Mouse (Mus musculus) embryonic facial prominence, embryonic 15.5 days (tissue): ENCODE data around the gene Mycbp2. TPM values are rescaled to one million over a fixed set of nuclear protein-coding genes. Genes with fewer than 3 reads are reported as not detected.
A peak's percentile ranks its signal among the peaks of the same experiment; 100 is the strongest.

Experiments used
- ATAC-seq: fragments of 200-750 bp; cut with Nextera tagmentation; 2 replicates; pipeline ENCODE4 v1.8.0; 2017; ENCODE audit warnings: low read depth, moderate TSS enrichment; ENCODE audit not compliant: insufficient number of reproducible peaks, low FRiP score, low TSS enrichment
- H3K27ac ChIP-seq: fragments of 300-500 bp; sonication (generic); replicated peaks from 2 replicates; pipeline ENCODE4 v1.5.1; 2015; ENCODE audit warnings: mild to moderate bottlenecking, inconsistent platforms
- H3K27me3 ChIP-seq: fragments of 300-500 bp; sonication (generic); 2 replicates; pipeline ENCODE4 v1.6.1; 2015; ENCODE audit warnings: inconsistent platforms
- H3K36me3 ChIP-seq: fragments of 300-500 bp; sonication (generic); 2 replicates; pipeline ENCODE4 v1.6.1; 2015; ENCODE audit warnings: mild to moderate bottlenecking, inconsistent platforms
- H3K4me1 ChIP-seq: fragments of 300-500 bp; sonication (generic); 2 replicates; pipeline ENCODE4 v1.6.1; 2015; ENCODE audit warnings: inconsistent platforms
- H3K4me2 ChIP-seq: fragments of 300-500 bp; sonication (generic); replicated peaks from 2 replicates; pipeline ENCODE4 v1.6.1; 2015; ENCODE audit warnings: mild to moderate bottlenecking, inconsistent platforms
- H3K4me3 ChIP-seq: fragments of 300-500 bp; sonication (generic); replicated peaks from 2 replicates; pipeline ENCODE4 v1.5.1; 2015; ENCODE audit warnings: mild to moderate bottlenecking, inconsistent platforms
- H3K9ac ChIP-seq: fragments of 300-500 bp; sonication (generic); 2 replicates; pipeline ENCODE4 v1.6.1; 2015; ENCODE audit warnings: inconsistent platforms
- H3K9me3 ChIP-seq: fragments of 300-500 bp; sonication (generic); replicated peaks from 2 replicates; pipeline ENCODE4 v1.6.1; 2016; ENCODE audit warnings: inconsistent platforms
- WGBS: fragments of 180-500 bp; shearing (Covaris S2); methylation state at CpG from one replicate; pipeline ENCODE4 v1.1.7; 2015; 5-methylcytosine and 5-hydroxymethylcytosine counted together
- polyA plus RNA-seq: library from polyadenylated mRNA; unstranded; fragments of >200 nt; fragmentation: Nextera tagmentation; extraction: Ambion mirVana; gene quantifications from 2 replicates; pipeline ENCODE4 v1.2.1, GENCODE M21; 2015

Mycbp2 gene
- polyA plus RNA-seq, 1 experiment from 2014 or later: 23.6 TPM

GRCm38 (mm10) chr14:103256866-103257265 is 89.7 kb downstream of the Mycbp2 start:
- Histone ChIP-seq H3K4me1 (no peaks in the 10 kb centered on the region), H3K4me2 (no peak overlapping the region), H3K9ac (no peak overlapping the region), H3K27ac (no peak overlapping the region), H3K27me3 (no peaks in the 10 kb centered on the region), H3K36me3 (peaks cover 9% of the 10 kb centered on the region), H3K4me3 (no peak overlapping the region), H3K9me3 (no peaks in the 10 kb centered on the region)
- WGBS: 92% methylated on average over 7 of the region's 7 CpGs
- ATAC-seq: no peak

GRCm38 (mm10) chr14:103254311-103254710 is 92.3 kb downstream of the Mycbp2 start:
- no peak overlapping the region for H3K27ac ChIP-seq
- WGBS: 90% methylated on average over 2 of the region's 2 CpGs
- no peak overlapping the region for H3K9ac ChIP-seq
- H3K27me3 ChIP-seq: no peaks in the 10 kb centered on the region
- peaks cover 11% of the 10 kb centered on the region for H3K36me3 ChIP-seq
- H3K4me3 ChIP-seq: no peak overlapping the region
- no peaks in the 10 kb centered on the region for H3K4me1 ChIP-seq
- H3K9me3 ChIP-seq: no peaks in the 10 kb centered on the region
- no peak overlapping the region for H3K4me2 ChIP-seq
- no peak for ATAC-seq

GRCm38 (mm10) chr14:103242020-103242419 is 104.6 kb downstream of the Mycbp2 start:
- no peaks in the 10 kb centered on the region for H3K9me3 ChIP-seq
- 92% methylated on average over 6 of the region's 6 CpGs for WGBS
- ATAC-seq: no peak
- H3K4me2 ChIP-seq: no peak overlapping the region
- H3K36me3 ChIP-seq: peaks cover 20% of the 10 kb centered on the region
- no peak overlapping the region for H3K27ac ChIP-seq
- no peak overlapping the region for H3K9ac ChIP-seq
- no peaks in the 10 kb centered on the region for H3K27me3 ChIP-seq
- H3K4me3 ChIP-seq: no peak overlapping the region
- no peaks in the 10 kb centered on the region for H3K4me1 ChIP-seq

GRCm38 (mm10) chr14:103234770-103235169 is 111.8 kb downstream of the Mycbp2 start:
- no peaks in the 10 kb centered on the region for H3K9me3 ChIP-seq
- H3K9ac ChIP-seq: no peak overlapping the region
- peaks cover 13% of the 10 kb centered on the region for H3K36me3 ChIP-seq
- H3K4me3 ChIP-seq: no peak overlapping the region
- ATAC-seq: no peak
- H3K4me1 ChIP-seq: no peaks in the 10 kb centered on the region
- H3K27ac ChIP-seq: no peak overlapping the region
- WGBS: 95% methylated on average over 6 of the region's 6 CpGs
- no peak overlapping the region for H3K4me2 ChIP-seq
- no peaks in the 10 kb centered on the region for H3K27me3 ChIP-seq

- peaks cover 13% of the 10 kb centered on the region for H3K36me3 ChIP-seq
- H3K27me3 ChIP-seq: no peaks in the 10 kb centered on the region
- no peaks in the 10 kb centered on the region for H3K4me1 ChIP-seq
- no peak overlapping the region for H3K4me2 ChIP-seq
- no peak overlapping the region for H3K9ac ChIP-seq
- H3K9me3 ChIP-seq: no peaks in the 10 kb centered on the region
- 70% methylated on average over 12 of the region's 12 CpGs for WGBS
- no peak overlapping the region for H3K27ac ChIP-seq
- ATAC-seq: no peak
- no peak overlapping the region for H3K4me3 ChIP-seq
These were observed 112.7 kb downstream of the Mycbp2 start for GRCm38 (mm10) chr14:103233640-103234593.

GRCm38 (mm10) chr14:103222356-103222755 is 124.3 kb downstream of the Mycbp2 start:
- ATAC-seq: peak; percentile 60; the same call in 1 of the 2 replicates
- H3K27me3 ChIP-seq: no peaks in the 10 kb centered on the region
- H3K27ac ChIP-seq: no peak overlapping the region
- no peak overlapping the region for H3K4me2 ChIP-seq
- no peaks in the 10 kb centered on the region for H3K9me3 ChIP-seq
- no peak overlapping the region for H3K9ac ChIP-seq
- H3K36me3 ChIP-seq: peaks cover 44% of the 10 kb centered on the region
- no peak overlapping the region for H3K4me3 ChIP-seq
- H3K4me1 ChIP-seq: no peaks in the 10 kb centered on the region
- WGBS: 79% methylated on average over 2 of the region's 2 CpGs

GRCm38 (mm10) chr14:103221751-103222150 is 124.9 kb downstream of the Mycbp2 start:
- Histone ChIP-seq H3K4me3 (no peak overlapping the region), H3K9ac (no peak overlapping the region), H3K27me3 (no peaks in the 10 kb centered on the region), H3K27ac (no peak overlapping the region), H3K4me1 (no peaks in the 10 kb centered on the region), H3K4me2 (no peak overlapping the region), H3K36me3 (peaks cover 44% of the 10 kb centered on the region), H3K9me3 (no peaks in the 10 kb centered on the region)
- ATAC-seq: no peak
- 81% methylated on average over 3 of the region's 3 CpGs for WGBS

GRCm38 (mm10) chr14:103216331-103216730 is 130.3 kb downstream of the Mycbp2 start:
- ATAC-seq: no peak
- H3K36me3 ChIP-seq: peaks cover 23% of the 10 kb centered on the region
- H3K4me2 ChIP-seq: no peak overlapping the region
- no peaks in the 10 kb centered on the region for H3K9me3 ChIP-seq
- H3K9ac ChIP-seq: no peak overlapping the region
- H3K27me3 ChIP-seq: no peaks in the 10 kb centered on the region
- no peak overlapping the region for H3K27ac ChIP-seq
- H3K4me1 ChIP-seq: no peaks in the 10 kb centered on the region
- no peak overlapping the region for H3K4me3 ChIP-seq
- WGBS: 85% methylated on average over 3 of the region's 3 CpGs

- Histone ChIP-seq H3K4me2 (no peak overlapping the region), H3K9me3 (no peaks in the 10 kb centered on the region), H3K27ac (no peak overlapping the region), H3K4me1 (no peaks in the 10 kb centered on the region), H3K9ac (no peak overlapping the region), H3K27me3 (no peaks in the 10 kb centered on the region), H3K4me3 (no peak overlapping the region), H3K36me3 (peaks cover 36% of the 10 kb centered on the region)
- no peak for ATAC-seq
- WGBS: 88% methylated on average over 3 of the region's 3 CpGs
These were observed 160.0 kb downstream of the Mycbp2 start for GRCm38 (mm10) chr14:103186658-103187057.

GRCm38 (mm10) chr14:103186076-103186475 is 160.5 kb downstream of the Mycbp2 start:
- no peak overlapping the region for H3K4me2 ChIP-seq
- H3K4me3 ChIP-seq: no peak overlapping the region
- no peaks in the 10 kb centered on the region for H3K27me3 ChIP-seq
- no peaks in the 10 kb centered on the region for H3K4me1 ChIP-seq
- H3K9ac ChIP-seq: no peak overlapping the region
- no peak for ATAC-seq
- WGBS: 92% methylated on average over 4 of the region's 4 CpGs
- no peaks in the 10 kb centered on the region for H3K9me3 ChIP-seq
- no peak overlapping the region for H3K27ac ChIP-seq
- H3K36me3 ChIP-seq: peaks cover 34% of the 10 kb centered on the region

GRCm38 (mm10) chr14:103180096-103180495 is 166.5 kb downstream of the Mycbp2 start:
- Histone ChIP-seq H3K9me3 (no peaks in the 10 kb centered on the region), H3K4me3 (no peak overlapping the region), H3K4me2 (no peak overlapping the region), H3K4me1 (no peaks in the 10 kb centered on the region), H3K27me3 (no peaks in the 10 kb centered on the region), H3K27ac (no peak overlapping the region), H3K36me3 (peaks cover 14% of the 10 kb centered on the region; the same call in 1 of the 2 replicates), H3K9ac (no peak overlapping the region)
- no peak for ATAC-seq
- 83% methylated on average over 2 of the region's 2 CpGs for WGBS

- no peaks in the 10 kb centered on the region for H3K27me3 ChIP-seq
- no peaks in the 10 kb centered on the region for H3K4me1 ChIP-seq
- H3K27ac ChIP-seq: no peak overlapping the region
- H3K9me3 ChIP-seq: no peaks in the 10 kb centered on the region
- ATAC-seq: no peak
- H3K4me3 ChIP-seq: no peak overlapping the region
- peaks cover 12% of the 10 kb centered on the region for H3K36me3 ChIP-seq
- H3K4me2 ChIP-seq: no peak overlapping the region
- no peak overlapping the region for H3K9ac ChIP-seq
- 68% methylated on average over 5 of the region's 5 CpGs for WGBS
These were observed 183.7 kb downstream of the Mycbp2 start for GRCm38 (mm10) chr14:103162923-103163322.
